Mouse (Mus musculus) adipocyte (in vitro differentiated cells): ENCODE results near the gene Pdzd11.

ENCODE experiments used
- DNase-seq: peaks from one replicate; pipeline ENCODE4 v3.0.0-alpha.2; 2016; ENCODE audit warnings: low spot score

Pdzd11 gene

GRCm38 (mm10) chrX:100625802-100626793 lies at the start of gene Pdzd11:
TSS of gene Pdzd11 (minus strand) at chrX:100626568.
- DNase-seq = peak; percentile 94

DNA sequence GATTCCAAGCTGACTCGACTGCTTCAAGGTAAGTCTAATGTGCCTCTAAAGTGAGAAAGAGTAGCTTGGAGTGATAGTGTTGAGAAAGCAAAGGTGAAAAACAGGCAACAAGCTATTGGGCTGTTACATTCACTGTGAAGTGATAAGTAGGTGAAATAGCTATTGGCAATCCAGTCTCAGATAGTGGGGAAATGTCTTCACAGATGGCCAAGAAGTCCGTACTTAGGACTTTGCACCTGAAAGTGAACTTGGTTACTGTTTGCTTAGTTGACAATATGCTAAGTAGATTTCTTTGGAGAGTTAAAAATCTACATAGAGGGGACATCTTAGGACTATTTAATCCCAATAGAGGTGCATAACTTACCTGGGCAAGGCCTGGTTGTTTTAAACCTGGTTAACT lies 38.5 kb upstream of the Pdzd11 start:
- no peak for DNase-seq

GRCm38 (mm10) chrX:100652848-100653247 lies 26.5 kb upstream of the Pdzd11 start:
- DNase-seq = no peak

GRCm38 (mm10) chrX:100638477-100638876 lies 12.1 kb upstream of the Pdzd11 start:
- no peak for DNase-seq

DNA sequence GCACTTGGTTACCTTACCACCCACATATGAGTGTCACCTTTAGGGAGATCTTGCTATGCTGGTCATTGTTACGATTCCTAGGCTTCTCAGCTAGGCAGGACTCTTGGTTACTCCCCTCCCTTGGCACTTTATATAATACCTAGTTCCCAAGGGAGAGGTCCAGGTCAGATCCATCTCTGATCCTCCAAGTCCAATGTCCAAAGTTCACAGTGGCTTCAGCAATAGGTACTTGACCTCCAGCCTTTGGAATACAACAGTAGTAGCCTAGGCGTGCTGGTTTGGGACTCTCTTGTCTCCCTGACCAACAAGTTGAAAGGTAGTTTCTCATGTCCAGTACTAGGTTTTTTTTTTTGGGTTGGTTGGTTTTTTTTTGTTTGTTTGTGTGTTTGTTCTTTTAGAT lies 2.7 kb upstream of the Pdzd11 start:
- DNase-seq = no peak

DNA sequence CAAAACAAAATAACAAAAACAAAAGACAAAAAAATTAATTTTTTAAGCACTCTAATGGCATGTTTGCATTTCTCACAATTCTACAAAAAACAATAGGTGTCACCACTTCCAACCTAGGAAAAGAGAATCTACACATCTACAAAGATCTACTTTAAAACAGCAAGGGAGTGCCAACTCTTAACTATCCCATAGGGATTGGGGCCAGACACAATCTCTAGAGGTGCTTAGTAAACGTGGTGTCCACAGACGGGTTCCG lies 894 bp downstream of the Pdzd11 start, which contains the start of gene Kif4:
Gene Kif4 (plus strand): TSS at position 192 of the 256 bp plus-strand sequence.
- no peak for DNase-seq

DNA sequence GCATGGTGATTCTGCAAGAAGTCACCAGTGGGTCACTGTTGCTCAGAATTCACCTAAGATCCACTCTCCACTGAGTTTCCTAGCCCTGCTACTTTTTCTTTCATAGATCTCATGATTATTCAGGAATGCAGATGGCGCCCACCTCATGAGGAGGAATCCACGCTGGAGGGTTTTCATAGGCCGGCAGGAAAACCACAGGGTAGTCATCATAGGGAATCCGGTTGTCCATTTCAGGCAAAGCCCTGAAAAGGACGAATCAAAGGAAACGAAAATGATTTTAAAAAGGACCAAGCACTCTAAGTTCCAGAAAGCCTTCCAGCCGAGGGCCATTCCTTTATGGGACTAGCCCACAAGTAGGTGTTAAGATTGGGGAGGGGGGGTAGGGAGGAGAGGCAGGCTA lies 1.2 kb downstream of the Pdzd11 start:
- peak; percentile 2 for DNase-seq

GRCm38 (mm10) chrX:100624242-100624641 lies 2.1 kb downstream of the Pdzd11 start:
- no peak for DNase-seq

DNA sequence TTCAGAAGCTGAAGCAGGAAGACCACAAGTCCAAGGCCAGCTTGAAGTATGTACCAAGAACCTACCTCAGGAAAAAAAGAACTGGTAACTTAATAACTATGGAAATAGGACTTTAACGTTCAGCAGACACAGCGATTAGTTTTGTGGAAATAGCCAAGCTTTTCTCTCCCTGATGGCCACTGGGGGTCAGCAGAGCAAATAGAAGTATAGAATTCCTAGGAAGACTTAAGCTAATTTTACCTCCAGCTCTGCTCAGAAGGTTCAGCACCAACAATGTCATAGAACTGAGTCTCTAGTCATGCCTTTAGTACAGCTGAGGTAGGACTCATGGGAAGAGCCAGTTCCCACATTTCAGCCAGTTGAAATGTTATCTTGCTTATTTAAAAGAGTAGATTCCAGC lies 5.0 kb downstream of the Pdzd11 start:
- peak; percentile 42 for DNase-seq

- DNase-seq = no peak
These were observed 7.9 kb downstream of the Pdzd11 start for GRCm38 (mm10) chrX:100618488-100618887.

DNA sequence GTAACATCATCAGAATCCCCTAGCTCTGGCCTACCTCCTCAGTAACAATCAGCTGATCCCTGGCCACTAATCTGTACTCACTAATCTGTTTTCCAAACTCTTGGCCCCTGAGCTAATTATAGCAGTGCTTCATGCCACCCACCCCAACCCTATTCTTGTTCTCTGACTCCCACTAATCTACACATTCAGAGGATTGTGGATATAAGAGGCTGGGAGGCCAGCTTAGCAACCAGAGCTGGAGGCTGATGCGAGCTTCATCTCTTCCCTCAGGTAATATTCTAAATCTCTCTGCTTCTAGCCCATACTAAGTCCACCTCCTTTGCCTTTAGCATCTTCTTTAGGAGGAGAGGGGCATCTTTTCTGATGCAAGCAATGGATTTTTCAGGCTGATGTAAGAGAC lies 21.1 kb downstream of the Pdzd11 start, which contains the start of gene Arr3:
Gene Arr3 (plus strand): TSS at position 184 of the 400 bp plus-strand sequence.
- no peak for DNase-seq

DNA sequence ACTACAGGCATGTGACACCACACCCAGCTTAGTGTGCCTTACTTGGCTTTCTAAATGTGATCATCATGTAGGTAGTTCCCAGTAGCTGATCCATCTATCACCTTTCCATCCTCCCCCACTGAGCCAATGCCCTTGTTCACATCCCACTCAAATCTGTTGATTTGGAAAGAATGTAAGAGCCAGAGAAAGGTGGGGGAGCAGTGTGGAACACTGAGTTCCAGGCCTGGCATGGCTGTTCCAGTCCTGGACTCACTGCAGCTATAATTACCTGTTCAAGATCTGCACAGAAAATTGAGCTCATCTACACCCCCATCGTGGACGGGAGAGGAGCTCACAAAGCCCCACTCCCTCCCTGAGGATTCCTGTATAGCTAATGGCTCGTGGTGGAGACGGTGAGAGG lies 26.6 kb downstream of the Pdzd11 start:
- no peak for DNase-seq

DNA sequence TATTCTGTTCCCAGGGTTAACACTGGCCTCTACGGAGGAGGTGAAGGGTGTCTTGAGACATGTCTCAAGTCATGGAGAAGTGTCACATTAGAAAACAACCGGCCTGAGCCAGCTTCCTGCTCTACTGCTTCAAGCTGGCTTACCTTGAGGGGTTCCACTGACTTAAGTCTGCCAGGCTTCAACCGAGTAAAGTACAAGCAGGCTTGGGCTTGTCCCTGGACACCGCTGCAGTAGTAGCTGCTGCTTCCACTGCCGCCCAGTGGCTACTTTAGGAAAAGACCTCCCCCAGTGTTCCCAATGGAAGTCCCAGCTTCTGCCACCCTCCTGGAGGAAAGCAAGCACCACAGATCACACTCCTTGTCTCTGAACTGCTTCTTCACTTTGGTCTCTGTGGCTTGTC lies 28.9 kb downstream of the Pdzd11 start:
- DNase-seq = peak; percentile 68

DNA sequence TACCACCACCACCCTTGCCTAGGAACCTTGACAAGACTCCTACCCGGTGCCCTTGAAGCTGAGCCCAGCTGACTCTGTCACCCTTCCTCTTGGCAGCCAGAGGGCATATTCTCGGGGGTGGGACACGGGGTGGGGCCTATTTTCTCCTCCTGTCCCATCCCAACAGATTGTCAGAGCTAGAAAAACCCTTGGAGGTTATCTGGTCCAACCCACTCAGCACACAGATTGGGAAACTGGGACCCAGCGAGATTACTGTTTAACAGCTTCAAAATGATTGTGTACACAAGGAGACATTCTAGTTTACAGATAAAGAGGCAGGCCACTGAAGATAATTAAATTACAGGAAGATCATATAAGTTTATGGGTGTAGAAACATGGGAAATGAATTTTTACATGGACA lies 31.6 kb downstream of the Pdzd11 start, which contains the start of gene P2ry4:
Gene P2ry4 (minus strand): TSS at position 79 of the 400 bp plus-strand sequence.
- no peak for DNase-seq
